Mouse (Mus musculus) midbrain, embryonic 16.5 days (tissue): ENCODE data around the gene Mxra7. TPM values are rescaled to one million over a fixed set of nuclear protein-coding genes. Genes with fewer than 3 reads are reported as not detected.
"Not testable (repeated sequence)": the region's sequence is repeated elsewhere in the genome, so short reads cannot be mapped to it uniquely, and the experiment has no call there.

Experiments used
- ATAC-seq: fragments of 200-750 bp; cut with Nextera tagmentation; 2 replicates; pipeline ENCODE4 v1.8.0; 2017; ENCODE audit warnings: moderate TSS enrichment
- H3K27ac ChIP-seq: fragments of 300-500 bp; sonication (generic); 2 replicates; pipeline ENCODE4 v1.5.1; 2014; ENCODE audit warnings: mild to moderate bottlenecking, low read length, mixed read lengths
- H3K27me3 ChIP-seq: fragments of 300-500 bp; sonication (generic); 2 replicates; pipeline ENCODE4 v1.6.1; 2014; ENCODE audit warnings: low read depth, low read length, mixed read lengths; ENCODE audit not compliant: control insufficient read depth, insufficient read depth
- H3K36me3 ChIP-seq: fragments of 300-500 bp; sonication (generic); 2 replicates; pipeline ENCODE4 v1.6.1; 2014; ENCODE audit warnings: mild to moderate bottlenecking, low read length, moderate library complexity, mixed read lengths; ENCODE audit not compliant: control insufficient read depth, insufficient read depth
- H3K4me1 ChIP-seq: fragments of 300-500 bp; sonication (generic); 2 replicates; pipeline ENCODE4 v1.6.1; 2014; ENCODE audit warnings: mild to moderate bottlenecking, low read length, mixed read lengths; ENCODE audit not compliant: control insufficient read depth, insufficient read depth
- H3K4me2 ChIP-seq: fragments of 300-500 bp; sonication (generic); 2 replicates; pipeline ENCODE4 v1.6.1; 2014; ENCODE audit warnings: mild to moderate bottlenecking, low read length, mixed read lengths
- H3K4me3 ChIP-seq: fragments of 300-500 bp; sonication (generic); 2 replicates; pipeline ENCODE4 v1.5.1; 2014; ENCODE audit warnings: low read depth, mild to moderate bottlenecking, low read length, moderate library complexity, mixed read lengths
- H3K9ac ChIP-seq: fragments of 300-500 bp; sonication (generic); 2 replicates; pipeline ENCODE4 v1.6.1; 2014; ENCODE audit warnings: low read depth, low read length, mixed read lengths
- H3K9me3 ChIP-seq: fragments of 300-500 bp; sonication (generic); replicated peaks from 2 replicates; pipeline ENCODE4 v1.6.1; 2014; ENCODE audit warnings: mild to moderate bottlenecking, low read length, mixed read lengths; ENCODE audit not compliant: control insufficient read depth, poor library complexity, severe bottlenecking
- WGBS: fragments of 180-500 bp; shearing (Covaris S2); extraction: QIAGEN DNeasy Blood & Tissue Kit; methylation state at CpG from one replicate; pipeline ENCODE4 v1.1.7; 2014; 5-methylcytosine and 5-hydroxymethylcytosine counted together
- polyA plus RNA-seq: library from polyadenylated mRNA; unstranded; fragments of >200 nt; fragmentation: Nextera tagmentation; extraction: Ambion mirVana; gene quantifications from 2 replicates; pipeline ENCODE4 v1.2.1, GENCODE M21; 2015

Gene Mxra7
- polyA plus RNA-seq, 1 experiment from 2014 or later: 21.8 TPM

- WGBS: 76% methylated on average over 2 of the region's 2 CpGs
These were observed 21.0 kb upstream of the Mxra7 start for GRCm38 (mm10) chr11:116848877-116849178.

GRCm38 (mm10) chr11:116848086-116848876 is 20.4 kb upstream of the Mxra7 start:
- Histone ChIP-seq H3K36me3 (0 out of 2 replicates have a peak, but pooled peaks cover 3% of the 10 kb centered on the region), H3K27me3 (no peaks in the 10 kb centered on the region), H3K4me1 (peaks cover 25% of the 10 kb centered on the region), H3K4me2 (no peak overlapping the region), H3K27ac (no peak overlapping the region), H3K9me3 (no peaks in the 10 kb centered on the region), H3K9ac (no peak overlapping the region), H3K4me3 (no peak overlapping the region)
- no peak for ATAC-seq
- 86% methylated on average over 5 of the region's 5 CpGs for WGBS

More at GRCm38 (mm10) chr11:116848877-116849178, 21.0 kb upstream of the Mxra7 start:
- H3K27me3 ChIP-seq, H3K9ac ChIP-seq, H3K9me3 ChIP-seq, H3K4me3 ChIP-seq, H3K36me3 ChIP-seq, H3K4me2 ChIP-seq, H3K27ac ChIP-seq, ATAC-seq: not testable (repeated sequence)
- H3K4me1 ChIP-seq: peaks cover 24% of the 10 kb centered on the region

- ATAC-seq: no peak
These were observed 19.6 kb upstream of the Mxra7 start for GRCm38 (mm10) chr11:116847187-116848085.

GRCm38 (mm10) chr11:116846593-116847181 is 18.8 kb upstream of the Mxra7 start:
- Histone ChIP-seq H3K4me1 (peaks cover 30% of the 10 kb centered on the region), H3K9me3 (no peaks in the 10 kb centered on the region), H3K27me3 (no peaks in the 10 kb centered on the region), H3K27ac (no peak overlapping the region), H3K36me3 (0 out of 2 replicates have a peak, but pooled peaks cover 3% of the 10 kb centered on the region), H3K4me2 (no peak overlapping the region), H3K4me3 (no peak overlapping the region), H3K9ac (no peak overlapping the region)
- WGBS: 64% methylated on average over 4 of the region's 4 CpGs
- no peak for ATAC-seq

More at GRCm38 (mm10) chr11:116847187-116848085, 19.6 kb upstream of the Mxra7 start:
- no peak overlapping the region for H3K4me2 ChIP-seq
- H3K27ac ChIP-seq: no peak overlapping the region
- H3K4me1 ChIP-seq: peaks cover 25% of the 10 kb centered on the region
- H3K9me3 ChIP-seq: no peaks in the 10 kb centered on the region
- H3K9ac ChIP-seq: no peak overlapping the region
- H3K4me3 ChIP-seq: no peak overlapping the region
- H3K36me3 ChIP-seq: 0 out of 2 replicates have a peak, but pooled peaks cover 3% of the 10 kb centered on the region
- no peaks in the 10 kb centered on the region for H3K27me3 ChIP-seq
- WGBS: 73% methylated on average over 3 of the region's 3 CpGs

GRCm38 (mm10) chr11:116843261-116844233 is 15.7 kb upstream of the Mxra7 start, which contains the start of the genes Mettl23 and Jmjd6:
Gene Mettl23, plus strand, starts transcription at chr11:116843278.
Gene Jmjd6, minus strand, starts transcription at chr11:116843449.
- Histone ChIP-seq H3K4me2 (peak within 1 kb of the TSS; percentile 85), H3K9me3 (no peaks in the 10 kb centered on the region), H3K36me3 (peaks cover 9% of the 10 kb centered on the region), H3K4me3 (peak within 1 kb of the TSS; percentile 84), H3K9ac (peak within 1 kb of the TSS; percentile 90), H3K4me1 (peaks cover 38% of the 10 kb centered on the region), H3K27ac (peak within 1 kb of the TSS; percentile 97), H3K27me3 (no peaks in the 10 kb centered on the region)
- ATAC-seq: peak; percentile 97
- WGBS: under 1% methylated on average over 72 of the region's 72 CpGs

- peaks cover 38% of the 10 kb centered on the region for H3K4me1 ChIP-seq
These were observed 14.8 kb upstream of the Mxra7 start for GRCm38 (mm10) chr11:116842531-116843260.

GRCm38 (mm10) chr11:116840748-116841147 is 12.9 kb upstream of the Mxra7 start:
- H3K36me3 ChIP-seq: peaks cover 21% of the 10 kb centered on the region
- H3K27me3 ChIP-seq: no peaks in the 10 kb centered on the region
- peaks cover 38% of the 10 kb centered on the region for H3K4me1 ChIP-seq
- H3K9ac ChIP-seq: no peak overlapping the region
- no peak for ATAC-seq
- no peaks in the 10 kb centered on the region for H3K9me3 ChIP-seq
- peak overlapping the region; percentile 65 for H3K4me2 ChIP-seq
- H3K4me3 ChIP-seq: no peak overlapping the region
- H3K27ac ChIP-seq: no peak overlapping the region
- 80% methylated on average over 4 of the region's 4 CpGs for WGBS

More at GRCm38 (mm10) chr11:116842531-116843260, 14.8 kb upstream of the Mxra7 start:
- Histone ChIP-seq H3K4me3 (peak overlapping the region; percentile 84), H3K9ac (peak overlapping the region; percentile 90), H3K9me3 (no peaks in the 10 kb centered on the region), H3K36me3 (peaks cover 10% of the 10 kb centered on the region), H3K27me3 (no peaks in the 10 kb centered on the region), H3K4me2 (peak overlapping the region; percentile 65), H3K27ac (peak overlapping the region; percentile 97)
- peak; percentile 72 for ATAC-seq
- under 1% methylated on average over 71 of the region's 73 CpGs for WGBS
